Mouse (Mus musculus) adipocyte (in vitro differentiated cells): ENCODE measurements around the gene Rfc5.
"Not testable (repeated sequence)": the region's sequence is repeated elsewhere in the genome, so short reads cannot be mapped to it uniquely, and the experiment has no call there.

Experiments used
- DNase-seq: peaks from one replicate; pipeline ENCODE4 v3.0.0-alpha.2; 2016; ENCODE audit warnings: low spot score

Rfc5 gene

DNA sequence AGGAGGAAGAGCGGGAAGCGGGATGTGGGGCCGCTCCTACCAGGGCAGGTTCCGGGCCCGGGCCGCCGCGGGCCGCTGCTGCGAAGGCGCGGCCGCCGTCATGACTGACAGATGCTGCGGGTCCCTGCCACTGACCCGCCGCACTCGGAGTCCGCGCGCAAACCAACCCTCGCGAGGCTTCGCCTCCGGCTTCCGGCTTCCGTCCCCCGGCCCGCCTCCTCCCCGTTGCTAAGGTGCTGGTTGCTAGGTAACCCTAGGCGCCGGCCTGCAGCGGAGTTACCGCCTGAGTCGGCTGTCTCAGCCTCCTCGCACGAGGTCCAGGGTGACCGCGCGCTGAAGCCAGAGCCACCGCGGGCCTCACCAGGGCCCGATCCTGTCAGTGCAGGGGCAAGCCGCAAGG lies at the start of gene Rfc5:
Gene Rfc5 (minus strand): TSS at position 171 of the 400 bp plus-strand sequence.
- DNase-seq: peak; percentile 92

GRCm38 (mm10) chr5:117433501-117433900 lies 44.7 kb upstream of the Rfc5 start:
- not testable (repeated sequence) for DNase-seq

GRCm38 (mm10) chr5:117417442-117417841 lies 28.6 kb upstream of the Rfc5 start:
- no peak for DNase-seq

GRCm38 (mm10) chr5:117415011-117415912 lies 26.4 kb upstream of the Rfc5 start:
- no peak for DNase-seq

DNA sequence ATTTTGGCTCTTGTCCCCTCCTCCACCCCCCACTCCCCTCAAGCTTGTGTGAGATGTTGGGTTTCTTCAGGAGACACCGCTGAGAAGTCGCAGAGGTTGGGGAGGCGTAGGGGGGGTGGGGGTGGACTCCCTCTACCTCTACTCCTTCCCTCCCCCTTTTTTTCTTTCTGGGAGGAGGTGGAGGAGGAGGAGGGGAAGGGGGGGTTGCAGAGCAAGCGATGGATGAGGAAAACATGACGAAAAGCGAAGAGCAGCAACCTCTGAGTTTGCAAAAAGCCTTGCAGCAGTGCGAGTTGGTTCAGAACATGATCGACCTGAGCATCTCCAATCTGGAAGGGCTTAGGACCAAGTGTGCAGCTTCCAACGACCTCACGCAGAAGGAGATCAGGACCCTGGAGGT lies 25.8 kb upstream of the Rfc5 start:
- no peak for DNase-seq

DNA sequence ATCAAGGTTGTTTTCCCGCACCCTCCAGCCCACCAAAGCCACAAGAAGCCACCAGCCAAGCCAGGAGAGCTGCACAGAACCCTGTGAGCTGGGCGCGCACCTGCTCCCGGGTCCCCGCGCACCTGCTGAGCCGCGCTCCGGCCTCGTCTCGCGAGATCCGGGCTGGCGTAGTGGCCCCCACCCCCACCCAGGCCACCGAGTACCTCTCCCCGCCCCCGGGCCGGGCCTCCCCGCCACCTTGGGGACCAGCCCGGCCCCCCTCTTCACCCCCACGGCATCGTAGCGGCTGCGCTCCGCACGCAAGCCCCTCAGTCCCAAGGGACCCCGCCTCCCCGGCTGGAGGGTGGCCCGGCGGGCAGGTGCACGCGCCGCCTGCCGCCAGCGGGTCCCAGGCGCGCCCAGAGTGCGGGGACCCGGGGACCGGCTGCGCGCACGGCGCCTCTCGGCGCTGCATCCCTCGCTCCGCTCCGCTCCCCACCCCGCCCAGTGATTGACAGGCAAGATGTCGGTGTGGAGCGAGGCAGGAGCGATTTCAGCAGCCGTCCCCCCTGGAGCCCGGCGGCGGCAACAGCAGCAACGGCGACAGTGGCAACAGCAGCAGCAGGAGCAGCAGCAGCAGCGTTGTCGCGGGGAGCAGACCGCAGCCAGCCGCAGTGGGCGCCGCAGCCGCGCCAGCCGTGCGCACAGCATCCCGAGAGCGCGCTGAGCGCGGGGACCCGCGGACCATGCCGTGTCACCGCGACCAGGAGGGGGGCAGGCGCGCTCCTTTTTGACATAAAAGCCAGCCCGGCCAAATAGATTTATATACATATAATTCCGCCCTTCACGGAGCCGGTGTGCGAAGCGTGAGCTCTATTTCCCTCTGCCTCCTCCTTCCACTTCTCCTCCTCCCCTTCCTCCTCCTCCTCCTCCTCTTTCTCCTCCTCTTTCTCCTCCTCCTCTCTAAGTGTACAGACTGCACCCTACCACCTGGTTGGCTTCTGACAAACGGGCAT lies 25.0 kb upstream of the Rfc5 start, which contains the start of gene Ksr2:
Gene Ksr2 (plus strand): TSS at position 494 of the 995 bp plus-strand sequence.
- DNase-seq: no peak

DNA sequence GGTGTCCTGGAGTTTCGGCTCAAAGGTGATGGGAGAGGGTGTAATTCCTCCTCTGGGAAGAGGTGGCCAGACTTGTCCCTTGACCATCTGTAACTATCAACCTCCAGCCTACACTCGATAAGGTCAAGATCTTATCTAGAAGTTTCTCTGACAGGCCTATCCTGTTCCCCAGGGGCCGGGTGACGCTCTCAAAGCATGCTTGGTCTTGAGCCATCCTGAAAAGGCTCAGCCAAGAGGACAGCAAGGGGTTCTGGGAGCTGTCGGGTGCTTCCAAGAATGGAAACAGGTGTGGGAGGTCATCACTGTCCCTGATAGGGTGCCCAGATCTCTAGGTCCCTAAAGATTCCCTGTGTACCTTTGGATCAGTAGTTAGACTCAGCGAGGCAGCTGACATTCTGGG lies 20.5 kb upstream of the Rfc5 start:
- DNase-seq: no peak

GRCm38 (mm10) chr5:117408216-117408615 lies 19.4 kb upstream of the Rfc5 start:
- DNase-seq: peak; percentile 13

- DNase-seq: not testable (repeated sequence)
Measured at GRCm38 (mm10) chr5:117404671-117405070, 15.8 kb upstream of the Rfc5 start.

DNA sequence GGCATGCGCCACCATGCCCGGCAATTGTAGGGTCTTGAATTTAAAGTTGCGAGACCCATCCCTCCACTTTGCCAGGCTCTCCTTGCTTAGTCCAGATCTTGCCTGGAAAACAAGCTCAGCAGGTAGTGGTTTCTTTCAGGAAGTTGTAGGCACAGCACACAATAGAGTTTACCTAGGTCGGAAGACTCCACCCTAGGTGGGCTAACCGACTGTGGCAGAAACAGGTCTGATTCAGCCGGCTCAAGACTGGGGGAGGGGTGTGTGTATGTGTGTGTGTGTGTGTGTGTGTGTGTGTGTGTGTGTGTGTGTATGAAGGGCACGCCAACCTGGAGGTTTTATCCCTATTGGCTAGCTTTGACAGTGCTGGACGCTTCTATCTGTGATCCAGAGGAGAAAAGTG lies 14.8 kb upstream of the Rfc5 start:
- DNase-seq: no peak

DNA sequence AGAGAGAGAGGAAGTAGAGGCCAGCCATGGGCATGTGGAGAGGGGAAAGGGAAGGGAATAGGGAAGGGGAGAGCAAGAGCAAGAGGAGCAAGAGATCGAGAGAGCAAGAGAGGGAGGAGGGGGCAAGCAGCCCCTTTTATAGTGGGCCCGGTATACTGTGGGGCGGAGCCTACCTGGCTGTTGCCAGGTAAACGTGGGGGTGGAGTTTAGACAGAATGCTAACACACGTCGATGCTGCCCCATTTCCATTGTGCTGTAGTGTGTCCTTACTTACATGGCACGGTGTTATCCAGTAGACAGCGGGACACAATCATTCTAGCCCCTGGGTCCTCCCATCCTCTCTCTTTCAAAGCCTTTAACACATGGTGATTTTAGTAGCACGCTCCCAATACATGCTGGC lies 10.4 kb upstream of the Rfc5 start:
- DNase-seq: no peak

- DNase-seq: no peak
Measured at GRCm38 (mm10) chr5:117398007-117398550, 9.2 kb upstream of the Rfc5 start.

- DNase-seq: no peak
Measured at GRCm38 (mm10) chr5:117397371-117397770, 8.5 kb upstream of the Rfc5 start.

- DNase-seq: no peak
Measured at GRCm38 (mm10) chr5:117396596-117397014, 7.8 kb upstream of the Rfc5 start.

GRCm38 (mm10) chr5:117395834-117396233 lies 7.0 kb upstream of the Rfc5 start:
- DNase-seq: no peak

DNA sequence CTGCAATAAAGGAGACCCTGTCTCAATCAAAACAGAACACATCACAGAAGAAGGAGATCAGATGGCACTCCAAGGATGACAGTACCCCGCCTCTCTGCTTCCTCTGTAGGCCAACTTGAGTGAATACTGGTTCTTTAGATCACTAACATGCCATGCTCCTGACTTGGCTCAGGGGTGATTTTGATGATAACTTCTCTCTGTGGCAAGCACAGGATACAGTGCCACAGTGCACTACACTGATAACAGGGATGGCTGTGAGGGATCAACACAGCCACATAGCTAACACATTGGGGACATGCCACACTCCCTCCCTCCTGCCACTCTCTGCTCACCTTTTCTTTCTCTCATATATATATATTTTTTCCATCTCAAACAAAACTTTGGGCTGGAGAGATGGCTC lies 2.0 kb upstream of the Rfc5 start:
- no peak for DNase-seq

- DNase-seq: peak; percentile 50
Measured at GRCm38 (mm10) chr5:117388296-117388751, 523 bp downstream of the Rfc5 start.

- DNase-seq: no peak
Measured at GRCm38 (mm10) chr5:117383198-117383597, 5.6 kb downstream of the Rfc5 start.

GRCm38 (mm10) chr5:117381785-117382184 lies 7.1 kb downstream of the Rfc5 start:
- DNase-seq: no peak

DNA sequence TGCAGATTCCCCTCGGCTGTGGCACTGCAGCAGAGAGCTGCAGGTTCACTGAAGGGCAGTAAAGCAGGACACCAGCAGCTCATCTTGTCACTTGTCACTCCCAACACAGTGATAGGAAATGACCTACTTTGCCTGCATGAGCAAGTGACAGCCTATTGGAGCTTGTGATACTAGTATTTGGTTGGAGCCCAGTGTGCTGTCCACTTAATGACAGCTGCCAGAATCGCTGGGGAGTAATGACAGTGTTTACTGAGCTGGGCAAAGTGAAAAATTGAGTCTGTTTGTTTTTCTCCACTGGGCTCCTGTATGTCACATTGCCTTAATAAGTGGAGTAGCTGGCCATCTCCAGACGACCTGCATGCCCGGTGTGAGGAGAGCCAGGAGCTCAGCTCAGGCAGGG lies 8.6 kb downstream of the Rfc5 start:
- DNase-seq: no peak

GRCm38 (mm10) chr5:117377731-117378130 lies 11.1 kb downstream of the Rfc5 start:
- DNase-seq: not testable (repeated sequence)

DNA sequence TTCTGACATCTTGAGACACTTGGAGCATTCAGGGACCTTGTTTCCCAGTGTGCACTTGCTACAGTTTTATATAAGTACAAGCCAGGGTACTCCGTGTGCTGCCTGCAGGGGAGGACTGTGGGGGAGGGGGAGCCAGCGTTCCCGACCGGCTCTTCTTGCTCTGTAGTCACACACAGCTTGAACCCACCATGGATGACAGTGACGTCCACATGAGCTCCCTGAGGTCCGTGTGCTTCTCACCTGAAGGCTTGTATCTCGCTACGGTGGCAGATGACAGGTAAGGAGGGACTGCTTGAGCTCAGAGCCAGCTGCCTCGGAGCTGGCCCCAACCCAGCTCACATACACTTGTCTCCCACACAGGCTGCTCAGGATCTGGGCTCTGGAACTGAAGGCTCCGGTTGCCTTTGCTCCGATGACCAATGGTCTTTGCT lies 12.5 kb downstream of the Rfc5 start:
- no peak for DNase-seq
